Mouse (Mus musculus) liver, embryonic 14.5 days (tissue): ENCODE data around the gene Tmem200b.

Experiments
- CTCF ChIP-seq: IDR thresholded peaks from 2 replicates; pipeline ENCODE4 v1.5.1; 2016; ENCODE audit warnings: antibody characterized with exemption, low read depth, control low read depth
- EP300 ChIP-seq: IDR thresholded peaks from 2 replicates; pipeline ENCODE4 v1.6.1; 2016; ENCODE audit warnings: antibody characterized with exemption, low read depth

DNA sequence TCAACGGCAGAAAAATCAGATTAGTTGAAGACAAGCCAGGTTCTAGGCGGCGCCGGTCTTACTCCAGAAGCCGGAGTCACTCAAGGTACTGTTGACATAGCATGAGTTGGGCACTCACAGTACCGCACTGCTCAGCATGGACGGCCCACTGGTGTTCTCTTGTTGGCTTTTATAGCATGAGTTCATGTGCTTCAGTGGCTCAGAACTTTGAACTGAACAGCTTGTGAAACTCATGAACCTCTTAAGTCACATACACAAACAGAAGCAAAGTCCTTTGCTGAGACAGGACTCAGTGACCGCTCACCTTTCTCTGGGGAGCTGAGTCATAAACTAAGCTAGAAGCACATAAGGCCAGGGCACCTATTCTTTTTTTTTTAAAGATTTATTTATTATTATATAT is 23.8 kb upstream of the Tmem200b start:
- no peak for TF ChIP-seq EP300
- no peak for TF ChIP-seq CTCF
